Mouse (Mus musculus): ENCODE results near the gene Fut2.

DNA sequence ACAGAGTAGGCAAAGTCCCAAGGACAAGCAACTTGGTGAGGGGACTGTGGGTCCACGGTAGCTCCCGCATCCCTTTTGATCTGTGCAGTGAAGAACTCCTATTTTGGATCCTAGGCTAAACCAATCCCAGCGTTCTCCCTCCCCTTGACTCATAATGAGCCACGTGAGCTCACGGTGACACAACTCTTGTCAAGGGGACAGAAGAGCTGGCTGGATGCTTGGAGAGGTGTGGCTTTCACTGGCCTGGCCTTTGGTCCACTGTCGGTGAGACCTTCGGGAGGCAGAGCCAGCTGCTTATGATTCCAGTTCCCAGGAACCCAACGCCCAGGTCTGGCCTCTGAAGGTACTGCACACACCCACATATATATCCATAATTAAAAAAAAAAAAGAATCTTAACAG lies 16.8 kb downstream of the Fut2 start:
- TF ChIP-seq POLR2A (IDR thresholded peaks at IDR 0.05; ENCODE audit: insufficient read depth, low read depth, low read length) = no peak
- TF ChIP-seq CTCF (IDR thresholded peaks at IDR 0.05; ENCODE audit: insufficient read depth, low read depth, low read length) = no peak

Measured in olfactory bulb, adult 2 months (tissue).